Mouse (Mus musculus) lung, postnatal 25 days (tissue): ENCODE data around the gene Tectb.
"Not testable (repeated sequence)": the region's sequence is repeated elsewhere in the genome, so short reads cannot be mapped to it uniquely, and the experiment has no call there.

Source experiments
- DNase-seq: peaks from one replicate; pipeline ENCODE4 v3.0.0; 2022; ENCODE audit warnings: low spot score

Tectb gene

GRCm38 (mm10) chr19:55180433-55180832 is at the start of gene Tectb:
Gene Tectb, plus strand, starts transcription at chr19:55180733.
- DNase-seq: no peak

GRCm38 (mm10) chr19:55131747-55132146 is 48.8 kb upstream of the Tectb start:
- DNase-seq: peak; percentile 29

- DNase-seq: no peak
These were observed 48.1 kb upstream of the Tectb start for GRCm38 (mm10) chr19:55132476-55132875.

GRCm38 (mm10) chr19:55134521-55134920 is 46.0 kb upstream of the Tectb start:
- DNase-seq: peak; percentile 79

- no peak for DNase-seq
These were observed 44.6 kb upstream of the Tectb start for GRCm38 (mm10) chr19:55135918-55136317.

GRCm38 (mm10) chr19:55136693-55137427 is 43.7 kb upstream of the Tectb start:
- DNase-seq: peak; percentile 58

GRCm38 (mm10) chr19:55137884-55138283 is 42.6 kb upstream of the Tectb start:
- DNase-seq: no peak

GRCm38 (mm10) chr19:55138506-55138905 is 42.0 kb upstream of the Tectb start:
- DNase-seq: no peak

GRCm38 (mm10) chr19:55139301-55139700 is 41.2 kb upstream of the Tectb start:
- DNase-seq: peak; percentile 68

- no peak for DNase-seq
These were observed 36.9 kb upstream of the Tectb start for GRCm38 (mm10) chr19:55143391-55144300.

GRCm38 (mm10) chr19:55144691-55145090 is 35.8 kb upstream of the Tectb start:
- no peak for DNase-seq

- DNase-seq: no peak
These were observed 35.4 kb upstream of the Tectb start for GRCm38 (mm10) chr19:55145136-55145535.

- DNase-seq: no peak
These were observed 33.0 kb upstream of the Tectb start for GRCm38 (mm10) chr19:55147568-55147967.

- no peak for DNase-seq
These were observed 32.4 kb upstream of the Tectb start for GRCm38 (mm10) chr19:55148109-55148508.

GRCm38 (mm10) chr19:55149646-55150045 is 30.9 kb upstream of the Tectb start:
- DNase-seq: no peak

GRCm38 (mm10) chr19:55152274-55152673 is 28.3 kb upstream of the Tectb start:
- DNase-seq: not testable (repeated sequence)

- no peak for DNase-seq
These were observed 27.6 kb upstream of the Tectb start for GRCm38 (mm10) chr19:55152983-55153382.

- DNase-seq: no peak
These were observed 23.5 kb upstream of the Tectb start for GRCm38 (mm10) chr19:55157029-55157428.

- DNase-seq: no peak
These were observed 21.9 kb upstream of the Tectb start for GRCm38 (mm10) chr19:55158606-55159005.

GRCm38 (mm10) chr19:55159826-55160225 is 20.7 kb upstream of the Tectb start:
- DNase-seq: no peak

GRCm38 (mm10) chr19:55162271-55162670 is 18.3 kb upstream of the Tectb start:
- no peak for DNase-seq

GRCm38 (mm10) chr19:55164162-55164561 is 16.4 kb upstream of the Tectb start:
- DNase-seq: no peak
